Mouse (Mus musculus) megakaryocyte, embryonic 14.5 days (primary cell): Measurements from ENCODE around the gene P4htm.

Experiments used
- FLI1 ChIP-seq: IDR thresholded peaks from 2 replicates; pipeline ENCODE4 v1.6.1; 2012; ENCODE audit warnings: low read length, inconsistent platforms, mixed read lengths
- GATA1 ChIP-seq: IDR thresholded peaks from 3 replicates; pipeline ENCODE4 v1.6.1; 2012; ENCODE audit warnings: mixed read lengths, low read length, inconsistent platforms, borderline replicate concordance

DNA sequence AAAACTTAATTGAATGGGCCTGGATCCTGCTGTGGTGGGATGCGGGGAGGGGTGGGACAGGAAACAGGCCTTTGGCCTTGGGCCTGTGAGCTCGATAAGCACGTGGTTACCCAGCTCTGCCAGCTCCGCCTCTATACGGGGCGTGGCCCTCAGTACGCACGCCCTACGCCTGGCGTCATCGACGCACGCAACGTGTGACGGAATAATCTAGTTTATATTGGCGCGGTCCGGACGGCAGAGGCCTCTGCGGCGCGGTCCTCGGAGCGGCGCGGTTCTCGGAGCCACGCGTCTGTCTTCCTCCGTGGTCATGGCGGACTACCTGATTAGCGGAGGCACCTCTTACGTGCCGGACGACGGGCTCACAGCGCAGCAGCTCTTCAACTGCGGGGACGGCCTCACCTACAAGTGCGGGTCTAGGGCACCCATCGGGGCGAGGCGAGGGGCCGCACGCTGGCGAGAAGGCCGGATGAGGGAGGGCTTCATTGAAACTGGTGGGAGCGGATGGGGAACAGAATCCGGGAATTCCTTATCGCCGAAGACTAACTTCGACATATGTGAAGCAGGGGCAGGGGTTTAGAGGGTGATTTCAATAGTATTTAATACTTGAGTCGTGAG lies 37.1 kb downstream of the P4htm start, which contains the start of gene Impdh2:
- TF ChIP-seq FLI1 (no peak), GATA1 (no peak)
